Mouse (Mus musculus) cortical plate, adult 2 months (tissue): ENCODE data around the gene Kctd19. TPM values are rescaled to one million over a fixed set of nuclear protein-coding genes. Genes with fewer than 3 reads are reported as not detected.

Experiments used
- H3K27ac ChIP-seq: fragments of 200-500 bp; 2 replicates; pipeline ENCODE4 v1.5.1; 2012; ENCODE audit warnings: low read length, control low read depth, inconsistent platforms; ENCODE audit not compliant: insufficient read depth
- H3K4me1 ChIP-seq: fragments of 200-500 bp; 2 replicates; pipeline ENCODE4 v1.6.1; 2011; ENCODE audit warnings: low read length; ENCODE audit not compliant: control insufficient read depth, insufficient read depth
- H3K4me3 ChIP-seq: fragments of 200-500 bp; 2 replicates; pipeline ENCODE4 v1.5.1; 2011; ENCODE audit warnings: mild to moderate bottlenecking, low read length, control low read depth; ENCODE audit not compliant: insufficient read depth
- CTCF ChIP-seq: fragments of 200-500 bp; IDR thresholded peaks from 2 replicates; pipeline ENCODE4 v1.5.1; 2011; ENCODE audit warnings: mild to moderate bottlenecking, control low read depth, low read length; ENCODE audit not compliant: insufficient read depth; ENCODE audit errors: extremely low read depth
- POLR2A ChIP-seq: fragments of 200-500 bp; IDR thresholded peaks from 2 replicates; pipeline ENCODE4 v1.6.1; 2011; ENCODE audit warnings: mild to moderate bottlenecking, low read length, control low read depth; ENCODE audit not compliant: insufficient read depth; ENCODE audit errors: extremely low read depth
- polyA plus RNA-seq: library from polyadenylated mRNA; depleted of rRNA; stranded (reverse); fragments of >200 nt; gene quantifications from 2 replicates; pipeline ENCODE4 v1.2.3, GENCODE M21; 2012

The Kctd19 gene
- polyA plus RNA-seq, 1 experiment, result not detected

DNA sequence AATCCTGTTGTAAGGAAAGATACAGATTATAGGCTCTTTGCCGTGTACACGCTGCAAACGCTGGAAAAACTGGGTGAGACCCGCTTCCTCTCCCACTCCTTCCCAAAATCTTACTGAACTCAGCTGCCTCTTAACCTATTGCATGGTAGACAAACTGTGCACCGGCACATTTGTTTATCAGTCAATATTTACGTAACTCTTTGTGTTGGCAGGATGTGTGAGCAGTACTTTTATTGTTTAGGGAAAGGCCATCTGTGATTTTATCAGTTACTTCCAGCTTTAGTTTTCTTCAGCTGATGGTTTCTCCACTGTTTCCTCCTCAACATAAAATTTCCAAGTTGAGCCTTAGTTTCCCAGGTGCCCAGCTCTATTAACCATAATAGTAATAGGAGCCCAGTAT, 13.6 kb upstream of the Kctd19 start:
- Histone ChIP-seq H3K4me3 (no peak overlapping the region), H3K4me1 (no peaks in the 10 kb centered on the region), H3K27ac (no peak overlapping the region)
- TF ChIP-seq CTCF (no peak), POLR2A (no peak)

GRCm38 (mm10) chr8:105422006-105422405, 8.7 kb upstream of the Kctd19 start:
- H3K27ac ChIP-seq, result no peak overlapping the region
- no peaks in the 10 kb centered on the region for H3K4me1 ChIP-seq
- TF ChIP-seq POLR2A, result no peak
- TF ChIP-seq CTCF, result no peak
- no peak overlapping the region for H3K4me3 ChIP-seq

DNA sequence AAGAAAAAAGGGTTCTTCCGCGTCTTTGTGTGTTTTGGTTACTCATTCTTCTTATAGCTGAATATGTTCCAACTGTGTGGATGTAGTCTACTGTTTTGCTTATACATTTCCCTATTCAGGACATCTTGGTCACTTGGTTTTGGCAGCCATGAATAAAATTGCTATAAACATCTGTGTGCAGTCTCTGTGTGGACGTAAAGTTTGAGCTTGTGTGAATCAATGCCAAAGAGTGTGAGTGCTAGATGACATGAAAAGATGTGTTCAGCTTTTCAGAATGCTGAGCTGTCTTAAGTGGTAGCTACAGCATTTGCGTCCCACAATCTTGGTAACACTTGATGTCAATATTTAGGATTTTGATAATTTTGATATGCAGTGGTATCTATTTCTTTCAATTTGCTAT, 6.5 kb upstream of the Kctd19 start:
- Histone ChIP-seq H3K4me1 (no peaks in the 10 kb centered on the region), H3K27ac (no peak overlapping the region), H3K4me3 (no peak overlapping the region)
- no peak for TF ChIP-seq POLR2A
- TF ChIP-seq CTCF, result no peak

- no peak overlapping the region for H3K4me3 ChIP-seq
- TF ChIP-seq POLR2A (no peak), CTCF (no peak)
- H3K4me1 ChIP-seq, result no peaks in the 10 kb centered on the region
- no peak overlapping the region for H3K27ac ChIP-seq
Measured at GRCm38 (mm10) chr8:105418992-105419391, 5.7 kb upstream of the Kctd19 start.

- H3K4me1 ChIP-seq, result no peaks in the 10 kb centered on the region; the same call in 1 of the 2 replicates
Measured at GRCm38 (mm10) chr8:105409947-105410346, 3.4 kb downstream of the Kctd19 start.

DNA sequence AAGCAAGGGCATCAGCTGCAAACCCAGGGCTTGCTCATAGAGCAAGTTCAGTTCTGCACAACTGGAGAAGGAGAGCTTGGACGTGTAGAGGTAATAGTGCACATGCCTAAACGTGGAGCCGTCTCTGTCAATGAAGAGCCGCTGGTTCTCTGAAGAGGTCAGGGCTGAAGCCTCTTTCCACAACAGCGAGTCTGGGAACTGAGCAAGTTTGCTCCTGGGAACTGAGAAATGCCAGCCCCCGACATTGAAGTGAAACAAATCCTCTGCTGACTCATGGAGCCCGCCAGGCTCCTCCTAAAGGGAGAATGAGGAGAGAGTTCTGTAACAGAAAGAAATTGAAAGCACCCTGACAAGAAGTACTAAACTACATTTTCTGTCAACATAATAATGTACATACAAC, 5.0 kb downstream of the Kctd19 start:
- no peak overlapping the region for H3K4me3 ChIP-seq
- no peak overlapping the region for H3K27ac ChIP-seq
- TF ChIP-seq CTCF, result no peak
- TF ChIP-seq POLR2A, result no peak
- no peaks in the 10 kb centered on the region; the same call in 1 of the 2 replicates for H3K4me1 ChIP-seq

More at GRCm38 (mm10) chr8:105409947-105410346, 3.4 kb downstream of the Kctd19 start:
- TF ChIP-seq CTCF (no peak), POLR2A (no peak)
- Histone ChIP-seq H3K4me3 (no peak overlapping the region), H3K27ac (no peak overlapping the region)

- Histone ChIP-seq H3K4me1 (no peaks in the 10 kb centered on the region; the same call in 1 of the 2 replicates), H3K27ac (no peak overlapping the region), H3K4me3 (no peak overlapping the region)
- TF ChIP-seq POLR2A (no peak), CTCF (no peak)
Measured at GRCm38 (mm10) chr8:105406416-105406815, 6.9 kb downstream of the Kctd19 start.

DNA sequence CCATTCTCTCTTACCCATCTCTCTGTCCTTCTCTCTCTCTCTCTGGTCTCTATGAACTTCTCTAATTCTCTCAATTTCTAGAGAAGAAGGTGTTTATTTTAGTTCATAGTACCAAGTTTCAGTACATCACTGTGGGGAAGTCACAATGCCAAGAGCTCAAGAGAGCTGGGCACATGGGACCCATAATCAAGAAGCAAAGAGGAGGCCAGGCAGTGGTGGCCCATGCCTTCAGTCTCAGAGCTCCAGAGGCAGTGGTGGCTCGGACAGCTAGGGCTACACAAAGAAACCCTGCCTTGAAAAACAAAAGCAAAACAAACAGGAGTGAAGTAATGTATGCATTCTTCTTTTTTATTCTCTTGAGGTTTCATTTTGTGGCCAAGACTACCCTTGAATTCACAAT, 8.8 kb downstream of the Kctd19 start:
- no peak overlapping the region for H3K4me3 ChIP-seq
- H3K27ac ChIP-seq, result no peak overlapping the region
- no peak for TF ChIP-seq POLR2A
- H3K4me1 ChIP-seq, result no peaks in the 10 kb centered on the region; the same call in 1 of the 2 replicates

DNA sequence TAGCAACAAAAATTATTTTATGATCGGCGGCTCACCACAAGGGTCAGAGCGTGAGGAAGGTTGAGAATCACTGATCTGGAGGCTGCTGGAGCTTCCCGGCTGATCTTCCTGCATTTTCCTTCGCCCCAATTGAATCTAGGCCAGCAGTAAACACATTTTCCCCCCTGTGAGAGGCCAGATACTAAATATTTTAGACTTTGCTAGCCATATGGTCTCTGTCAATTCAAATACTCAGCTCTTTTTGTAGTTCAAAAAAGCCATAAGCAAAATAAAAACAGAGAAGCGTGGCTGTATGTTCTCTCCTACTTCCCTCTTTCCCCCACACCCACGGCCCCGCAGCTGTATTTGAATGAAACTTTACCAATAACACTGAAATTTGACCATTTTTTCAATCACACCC, 9.8 kb downstream of the Kctd19 start:
- TF ChIP-seq POLR2A (no peak), CTCF (no peak)
- H3K4me1 ChIP-seq, result no peaks in the 10 kb centered on the region; the same call in 1 of the 2 replicates
- H3K27ac ChIP-seq, result no peak overlapping the region
- no peak overlapping the region for H3K4me3 ChIP-seq

DNA sequence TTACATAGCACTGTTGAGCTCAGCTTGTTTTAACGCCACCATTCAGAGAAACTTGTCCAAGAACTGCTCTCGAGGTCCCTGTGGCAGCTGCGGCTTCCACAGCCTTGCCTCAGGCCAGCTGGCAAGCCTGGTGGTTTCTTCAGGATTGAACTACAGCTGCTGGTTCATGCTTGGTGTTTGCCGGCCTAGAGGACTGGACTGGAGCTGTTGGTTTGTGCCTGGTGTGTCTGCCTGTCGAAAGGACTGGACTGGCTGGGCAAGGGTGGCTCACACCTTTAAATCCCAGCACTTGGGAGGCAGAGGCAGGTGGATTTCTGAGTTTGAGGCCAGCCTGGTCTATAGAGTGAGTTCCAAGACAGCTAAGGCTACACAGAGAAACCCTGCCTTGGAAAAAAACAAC, 13.3 kb downstream of the Kctd19 start:
- Histone ChIP-seq H3K4me1 (no peaks in the 10 kb centered on the region; the same call in 1 of the 2 replicates), H3K4me3 (no peak overlapping the region), H3K27ac (no peak overlapping the region)
- TF ChIP-seq CTCF, result no peak
- no peak for TF ChIP-seq POLR2A
